Mouse (Mus musculus): ENCODE data around the gene Kctd18. TPM values are rescaled to one million over a fixed set of nuclear protein-coding genes. Genes with fewer than 3 reads are reported as not detected.
A peak's percentile ranks its signal among the peaks of the same experiment; 100 is the strongest.

The Kctd18 gene
- polyA plus RNA-seq, 2 experiments, result 23.3 to 34.0 TPM

- DNase-seq (ENCODE audit: low spot score) (no peak), ATAC-seq (ENCODE audit: low FRiP score, low read depth) (0 out of 2 replicates have a peak, but pooled peaks have one; percentile 24)
- H3K4me3 ChIP-seq (replicated peaks; ENCODE audit: low read length), result no peak overlapping the region
- H3K27ac ChIP-seq (replicated peaks; ENCODE audit: low read depth, low read length), result no peak overlapping the region
- WGBS, result 86% methylated on average over 1 of the region's 1 CpGs
- no peak overlapping the region for H3K9ac ChIP-seq (ENCODE audit: low read depth, low read length, severe bottlenecking)
- H3K4me1 ChIP-seq (ENCODE audit: control insufficient read depth, insufficient read depth, low read length), result no peaks in the 10 kb centered on the region
- TF ChIP-seq POLR2A (IDR thresholded peaks at IDR 0.05; ENCODE audit: borderline replicate concordance, extremely low read depth, insufficient read depth, insufficient read length), result no peak
- no peaks in the 10 kb centered on the region for H3K27me3 ChIP-seq (ENCODE audit: control insufficient read depth, insufficient read depth, low read length)
- H3K36me3 ChIP-seq (ENCODE audit: control insufficient read depth, insufficient read depth, low read length), result peaks cover 41% of the 10 kb centered on the region
- no peak overlapping the region for H3K4me2 ChIP-seq (replicated peaks; ENCODE audit: low read depth, low read length, severe bottlenecking)
- no peaks in the 10 kb centered on the region for H3K9me3 ChIP-seq (ENCODE audit: control insufficient read depth, low read length)
Measured at GRCm38 (mm10) chr1:57955774-57956173, 63.0 kb downstream of the Kctd18 start.

GRCm38 (mm10) chr1:57954376-57954765 is 64.4 kb downstream of the Kctd18 start:
- no peak overlapping the region for H3K4me3 ChIP-seq (replicated peaks; ENCODE audit: low read length)
- peaks cover 35% of the 10 kb centered on the region for H3K36me3 ChIP-seq (ENCODE audit: control insufficient read depth, insufficient read depth, low read length)
- no peaks in the 10 kb centered on the region for H3K9me3 ChIP-seq (ENCODE audit: control insufficient read depth, low read length)
- no peak for TF ChIP-seq POLR2A (IDR thresholded peaks at IDR 0.05; ENCODE audit: borderline replicate concordance, extremely low read depth, insufficient read depth, insufficient read length)
- no peak for DNase-seq (ENCODE audit: low spot score)
- 86% methylated on average over 5 of the region's 5 CpGs for WGBS
- no peaks in the 10 kb centered on the region for H3K27me3 ChIP-seq (ENCODE audit: control insufficient read depth, insufficient read depth, low read length)
- ATAC-seq (ENCODE audit: low FRiP score, low read depth), result no peak
- no peak overlapping the region for H3K27ac ChIP-seq (replicated peaks; ENCODE audit: low read depth, low read length)
- no peaks in the 10 kb centered on the region; the same call in 1 of the 2 replicates for H3K4me1 ChIP-seq (ENCODE audit: control insufficient read depth, insufficient read depth, low read length)
- H3K9ac ChIP-seq (ENCODE audit: low read depth, low read length, severe bottlenecking), result no peak overlapping the region
- H3K4me2 ChIP-seq (replicated peaks; ENCODE audit: low read depth, low read length, severe bottlenecking), result no peak overlapping the region

- Histone ChIP-seq H3K9ac (ENCODE audit: low read depth, low read length, severe bottlenecking) (no peak overlapping the region), H3K9me3 (ENCODE audit: control insufficient read depth, low read length) (no peaks in the 10 kb centered on the region), H3K4me2 (replicated peaks; ENCODE audit: low read depth, low read length, severe bottlenecking) (no peak overlapping the region), H3K27me3 (ENCODE audit: control insufficient read depth, insufficient read depth, low read length) (no peaks in the 10 kb centered on the region), H3K36me3 (ENCODE audit: control insufficient read depth, insufficient read depth, low read length) (peaks cover 33% of the 10 kb centered on the region), H3K4me1 (ENCODE audit: control insufficient read depth, insufficient read depth, low read length) (peaks cover 2% of the 10 kb centered on the region; the same call in 1 of the 2 replicates), H3K4me3 (replicated peaks; ENCODE audit: low read length) (no peak overlapping the region), H3K27ac (replicated peaks; ENCODE audit: low read depth, low read length) (no peak overlapping the region)
- 86% methylated on average over 16 of the region's 16 CpGs for WGBS
- DNase-seq (ENCODE audit: low spot score) (no peak), ATAC-seq (ENCODE audit: low FRiP score, low read depth) (no peak)
- TF ChIP-seq POLR2A (IDR thresholded peaks at IDR 0.05; ENCODE audit: borderline replicate concordance, extremely low read depth, insufficient read depth, insufficient read length), result no peak
Measured at GRCm38 (mm10) chr1:57953586-57954375, 65.0 kb downstream of the Kctd18 start.

- DNase-seq (ENCODE audit: low spot score) (no peak), ATAC-seq (ENCODE audit: low FRiP score, low read depth) (no peak)
- no peak overlapping the region for H3K27ac ChIP-seq (replicated peaks; ENCODE audit: low read depth, low read length)
- 97% methylated on average over 4 of the region's 4 CpGs for WGBS
- no peak overlapping the region for H3K9ac ChIP-seq (ENCODE audit: low read depth, low read length, severe bottlenecking)
- no peak overlapping the region for H3K4me2 ChIP-seq (replicated peaks; ENCODE audit: low read depth, low read length, severe bottlenecking)
- H3K27me3 ChIP-seq (ENCODE audit: control insufficient read depth, insufficient read depth, low read length), result no peaks in the 10 kb centered on the region
- no peak for TF ChIP-seq POLR2A (IDR thresholded peaks at IDR 0.05; ENCODE audit: borderline replicate concordance, extremely low read depth, insufficient read depth, insufficient read length)
- no peaks in the 10 kb centered on the region for H3K9me3 ChIP-seq (ENCODE audit: control insufficient read depth, low read length)
- H3K36me3 ChIP-seq (ENCODE audit: control insufficient read depth, insufficient read depth, low read length), result peaks cover 36% of the 10 kb centered on the region
- H3K4me3 ChIP-seq (replicated peaks; ENCODE audit: low read length), result no peak overlapping the region
- peaks cover 9% of the 10 kb centered on the region for H3K4me1 ChIP-seq (ENCODE audit: control insufficient read depth, insufficient read depth, low read length)
Measured at GRCm38 (mm10) chr1:57952509-57952908, 66.2 kb downstream of the Kctd18 start.

GRCm38 (mm10) chr1:57949716-57950115 is 69.0 kb downstream of the Kctd18 start:
- H3K27ac ChIP-seq (replicated peaks; ENCODE audit: low read depth, low read length), result no peak overlapping the region
- H3K4me3 ChIP-seq (replicated peaks; ENCODE audit: low read length), result no peak overlapping the region
- ATAC-seq (ENCODE audit: low FRiP score, low read depth), result no peak
- peaks cover 12% of the 10 kb centered on the region for H3K4me1 ChIP-seq (ENCODE audit: control insufficient read depth, insufficient read depth, low read length)
- no peak overlapping the region for H3K9ac ChIP-seq (ENCODE audit: low read depth, low read length, severe bottlenecking)
- 67% methylated on average over 5 of the region's 5 CpGs for WGBS
- H3K36me3 ChIP-seq (ENCODE audit: control insufficient read depth, insufficient read depth, low read length), result peaks cover 39% of the 10 kb centered on the region
- no peaks in the 10 kb centered on the region for H3K9me3 ChIP-seq (ENCODE audit: control insufficient read depth, low read length)
- no peak overlapping the region for H3K4me2 ChIP-seq (replicated peaks; ENCODE audit: low read depth, low read length, severe bottlenecking)
- DNase-seq (ENCODE audit: low spot score), result no peak
- H3K27me3 ChIP-seq (ENCODE audit: control insufficient read depth, insufficient read depth, low read length), result no peaks in the 10 kb centered on the region
- no peak for TF ChIP-seq POLR2A (IDR thresholded peaks at IDR 0.05; ENCODE audit: borderline replicate concordance, extremely low read depth, insufficient read depth, insufficient read length)
